Mouse (Mus musculus): ENCODE results near the gene Defb42. TPM values are rescaled to one million over a fixed set of nuclear protein-coding genes. Genes with fewer than 3 reads are reported as not detected.

The Defb42 gene
- polyA plus RNA-seq, 1 experiment: 0.40 TPM

DNA sequence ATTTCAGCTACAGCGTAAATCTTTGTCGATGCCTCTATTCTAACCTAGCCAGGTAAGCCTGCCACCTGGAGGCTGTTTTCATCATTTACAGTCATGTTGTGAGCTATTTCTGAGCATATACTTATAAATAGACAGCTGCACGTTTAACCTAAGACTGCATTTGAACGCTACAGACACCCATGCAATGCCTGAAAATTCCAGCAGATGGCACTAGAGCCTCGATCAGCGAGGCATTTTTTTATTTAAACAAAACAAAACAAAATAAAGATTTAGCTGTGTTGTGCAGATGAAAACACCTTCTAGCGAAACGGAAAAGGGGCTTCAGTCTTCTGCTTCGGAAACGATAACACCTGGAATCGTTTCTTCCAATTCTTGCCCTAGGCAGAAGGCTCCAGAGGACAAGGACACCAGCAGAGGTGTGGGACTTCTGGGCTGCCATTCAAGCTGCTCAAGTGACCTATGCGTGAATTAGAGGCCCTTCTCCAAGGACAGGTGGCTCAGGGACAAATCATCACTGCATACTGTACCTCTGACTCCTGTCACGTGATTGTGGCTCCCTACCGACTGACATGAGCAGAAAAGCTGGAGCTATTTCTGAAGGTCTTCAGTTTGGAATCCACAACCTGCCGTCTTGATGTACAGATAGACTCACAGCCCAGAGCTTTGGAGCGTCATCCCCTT is 20.0 kb downstream of the Defb42 start:
- no peaks in the 10 kb centered on the region for H3K79me2 ChIP-seq (ENCODE audit: control insufficient read depth, insufficient read depth)
- H3K36me3 ChIP-seq (ENCODE audit: control insufficient read depth, insufficient read depth): no peaks in the 10 kb centered on the region
- TF ChIP-seq TCF12 (IDR thresholded peaks at IDR 0.05; ENCODE audit: insufficient read depth, poor library complexity, severe bottlenecking) (no peak), USF1 (IDR thresholded peaks at IDR 0.05; ENCODE audit: low read depth) (peak; percentile 37), POLR2AphosphoS2 (IDR thresholded peaks at IDR 0.05; ENCODE audit: insufficient read length, low read depth) (no peak)
- peak overlapping the region; percentile 73 for H3K4me2 ChIP-seq (ENCODE audit: low read depth)
- H3ac ChIP-seq (ENCODE audit: control insufficient read depth, insufficient read length): no peak overlapping the region
- H3K4me3 ChIP-seq: no peak overlapping the region
- H3K27me3 ChIP-seq (ENCODE audit: control insufficient read depth, insufficient read depth, insufficient read length): no peaks in the 10 kb centered on the region

DNA sequence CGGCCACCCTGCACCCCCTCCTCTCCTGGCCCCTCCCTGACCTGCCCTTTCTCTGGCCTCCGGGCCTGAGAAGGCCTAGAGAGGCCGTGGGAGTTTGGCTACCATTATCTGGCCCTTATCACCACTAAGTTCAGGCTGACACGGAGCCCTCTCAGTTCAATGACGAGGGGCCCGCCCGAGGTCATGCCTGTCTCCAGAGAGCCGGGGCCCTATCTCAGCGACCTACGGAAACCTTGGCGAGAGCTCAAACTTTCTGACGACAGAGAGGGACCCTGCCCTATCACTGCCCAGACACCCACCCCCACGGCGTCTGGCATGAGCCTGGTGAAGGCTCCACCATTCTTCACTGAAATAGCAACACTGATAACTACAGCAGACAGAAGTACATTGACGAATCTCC is 20.9 kb downstream of the Defb42 start:
- Histone ChIP-seq H3K36me3 (ENCODE audit: control insufficient read depth, insufficient read depth) (no peaks in the 10 kb centered on the region), H3K4me3 (no peak overlapping the region), H3ac (ENCODE audit: control insufficient read depth, insufficient read length) (no peak overlapping the region), H3K4me2 (ENCODE audit: low read depth) (no peak overlapping the region), H3K79me2 (ENCODE audit: control insufficient read depth, insufficient read depth) (no peaks in the 10 kb centered on the region), H3K27me3 (ENCODE audit: control insufficient read depth, insufficient read depth, insufficient read length) (no peaks in the 10 kb centered on the region)
- no peak for TF ChIP-seq POLR2A (IDR thresholded peaks at IDR 0.05; ENCODE audit: insufficient read length, low read depth)
- no peak for TF ChIP-seq USF1 (IDR thresholded peaks at IDR 0.05; ENCODE audit: low read depth)
- no peak for TF ChIP-seq POLR2AphosphoS2 (IDR thresholded peaks at IDR 0.05; ENCODE audit: insufficient read length, low read depth)
- no peak for TF ChIP-seq REST (IDR thresholded peaks at IDR 0.05; ENCODE audit: insufficient read depth, insufficient read length)
- no peak for TF ChIP-seq SRF (IDR thresholded peaks at IDR 0.05; ENCODE audit: control insufficient read depth, insufficient read length, low read depth)
- no peak for TF ChIP-seq TCF3 (IDR thresholded peaks at IDR 0.05; ENCODE audit: insufficient read length, low read depth)

Other genes starting within 250 kb of the Defb42 start
- gene Wdfy2, start 209.3 kb upstream of the Defb42 start, polyA plus RNA-seq (2012; fragmentation: generic; extraction: Trizol): 4.4 TPM
- 0.13 TPM for gene Defb48, start 62.5 kb upstream of the Defb42 start, polyA plus RNA-seq (2012; fragmentation: generic; extraction: Trizol)
- 0.26 TPM for gene Defb47, start 48.9 kb upstream of the Defb42 start, polyA plus RNA-seq (2012; fragmentation: generic; extraction: Trizol)
- gene Defb43, start 35.2 kb upstream of the Defb42 start, polyA plus RNA-seq (2012; fragmentation: generic; extraction: Trizol): not detected
- not detected for gene Defb30, start 3.0 kb downstream of the Defb42 start, polyA plus RNA-seq (2012; fragmentation: generic; extraction: Trizol)